Mouse (Mus musculus) adrenal gland, adult (tissue): ENCODE measurements around the gene Exoc3l4.

ENCODE experiments used
- DNase-seq, 2 experiments: peaks; one replicate each; pipeline ENCODE4 v3.0.0; 2022 to 2023; ENCODE audit warnings: low spot score in 1 of 2; ENCODE audit not compliant: inconsistent age in 2 of 2

The Exoc3l4 gene

GRCm38 (mm10) chr12:111432751-111433331, 16.0 kb downstream of the Exoc3l4 start:
- DNase-seq = peak; percentile 14 to 52

GRCm38 (mm10) chr12:111434164-111434744, 17.4 kb downstream of the Exoc3l4 start:
- DNase-seq = no peak

GRCm38 (mm10) chr12:111434745-111435327, 18.0 kb downstream of the Exoc3l4 start:
- DNase-seq = peak; percentile 63 to 79

GRCm38 (mm10) chr12:111436170-111436569, 19.4 kb downstream of the Exoc3l4 start:
- DNase-seq = peak in 1 of 2 experiments; percentile 27

GRCm38 (mm10) chr12:111436640-111437039, 19.8 kb downstream of the Exoc3l4 start:
- DNase-seq = peak in 1 of 2 experiments; percentile 50

- peak; percentile 84 to 92 for DNase-seq
Observed at GRCm38 (mm10) chr12:111437222-111437900, 20.5 kb downstream of the Exoc3l4 start.

- DNase-seq = no peak
Observed at GRCm38 (mm10) chr12:111438850-111439249, 22.0 kb downstream of the Exoc3l4 start.

- DNase-seq = no peak
Observed at GRCm38 (mm10) chr12:111440701-111441373, 24.0 kb downstream of the Exoc3l4 start.

GRCm38 (mm10) chr12:111441523-111441922, 24.7 kb downstream of the Exoc3l4 start:
- peak in 1 of 2 experiments; percentile 56 for DNase-seq

GRCm38 (mm10) chr12:111442309-111443010, 25.6 kb downstream of the Exoc3l4 start, which contains the start of gene Tnfaip2:
Gene Tnfaip2 (plus strand): TSS chr12:111442469.
- DNase-seq = peak; percentile 89 to 93

- DNase-seq = peak in 1 of 2 experiments; percentile 42
Observed at GRCm38 (mm10) chr12:111443011-111443870, 26.4 kb downstream of the Exoc3l4 start.

GRCm38 (mm10) chr12:111443921-111444831, 27.4 kb downstream of the Exoc3l4 start:
- DNase-seq = peak in 1 of 2 experiments; percentile 49

- peak in 1 of 2 experiments; percentile 37 for DNase-seq
Observed at GRCm38 (mm10) chr12:111445161-111445889, 28.5 kb downstream of the Exoc3l4 start.

GRCm38 (mm10) chr12:111445890-111446613, 29.2 kb downstream of the Exoc3l4 start:
- DNase-seq = peak in 1 of 2 experiments; percentile 31

GRCm38 (mm10) chr12:111446745-111447144, 29.9 kb downstream of the Exoc3l4 start:
- peak in 1 of 2 experiments; percentile 26 for DNase-seq

- DNase-seq = peak in 1 of 2 experiments; percentile 30
Observed at GRCm38 (mm10) chr12:111447350-111447749, 30.5 kb downstream of the Exoc3l4 start.
